Mouse (Mus musculus) skeletal muscle tissue, postnatal 0 days (tissue): Measurements from ENCODE around the gene Zbtb11. TPM values are rescaled to one million over a fixed set of nuclear protein-coding genes. Genes with fewer than 3 reads are reported as not detected.

Source experiments
- polyA plus RNA-seq: library from polyadenylated mRNA; unstranded; fragments of >200 nt; fragmentation: Nextera tagmentation; extraction: Ambion mirVana; gene quantifications from 2 replicates; pipeline ENCODE4 v1.2.1, GENCODE M21; 2015

The Zbtb11 gene
- 6.1 and 7.4 TPM in 2 replicates for polyA plus RNA-seq

GRCm38 (mm10) chr16:55973431-55974255 lies at the start of gene Zbtb11:
Zbtb11 (plus strand) TSS chr16:55973883.

GRCm38 (mm10) chr16:55934453-55935037 lies 39.1 kb upstream of the Zbtb11 start, which contains the start of gene Cep97:
Cep97 (minus strand) TSS chr16:55934855.

GRCm38 (mm10) chr16:55966212-55966871 lies 7.3 kb upstream of the Zbtb11 start, which contains the start of gene Rpl24:
Rpl24 (plus strand) TSS chr16:55966275.

GRCm38 (mm10) chr16:56029661-56030082 lies 56.0 kb downstream of the Zbtb11 start, which contains the start of gene Pcnp:
Pcnp (minus strand) TSS chr16:56029739.

GRCm38 (mm10) chr16:56037138-56038010 lies 63.7 kb downstream of the Zbtb11 start, which contains the start of gene Trmt10c:
Trmt10c (minus strand) TSS chr16:56037819.

GRCm38 (mm10) chr16:56048038-56048437 lies 74.4 kb downstream of the Zbtb11 start, which contains the start of gene Senp7:
Senp7 (plus strand) TSS chr16:56048338.

Other genes with a start within 250 kb of the Zbtb11 start
- 1.2 and 1.3 TPM in 2 replicates for gene Nfkbiz, start 135.0 kb upstream of the Zbtb11 start, polyA plus RNA-seq
- 0.08 and 0.15 TPM in 2 replicates for gene Nxpe3, start 78.6 kb upstream of the Zbtb11 start, polyA plus RNA-seq
- gene Cep97, start 39.0 kb upstream of the Zbtb11 start, polyA plus RNA-seq, result 2.6 and 3.0 TPM in 2 replicates
- gene Rpl24, start 7.6 kb upstream of the Zbtb11 start, polyA plus RNA-seq, result 687 and 750 TPM in 2 replicates
- 91.1 and 103 TPM in 2 replicates for gene Pcnp, start 55.9 kb downstream of the Zbtb11 start, polyA plus RNA-seq
- 19.4 and 20.1 TPM in 2 replicates for gene Trmt10c, start 63.9 kb downstream of the Zbtb11 start, polyA plus RNA-seq
- 14.0 and 15.3 TPM in 2 replicates for gene Senp7, start 74.5 kb downstream of the Zbtb11 start, polyA plus RNA-seq
- 0.06 and 0.09 TPM in 2 replicates for gene Impg2, start 230.4 kb downstream of the Zbtb11 start, polyA plus RNA-seq